Mouse (Mus musculus) stomach, embryonic 16.5 days (tissue): Measurements from ENCODE around the gene Vmn2r8. TPM values are rescaled to one million over a fixed set of nuclear protein-coding genes. Genes with fewer than 3 reads are reported as not detected.
"Not testable (repeated sequence)": the region's sequence is repeated elsewhere in the genome, so short reads cannot be mapped to it uniquely, and the experiment has no call there.

Experiments
- ATAC-seq: fragments of 200-750 bp; cut with Nextera tagmentation; 2 replicates; pipeline ENCODE4 v1.8.0; 2017; ENCODE audit warnings: moderate number of reproducible peaks, moderate TSS enrichment; ENCODE audit not compliant: insufficient read depth, low FRiP score
- H3K27ac ChIP-seq: fragments of 300-500 bp; sonication (generic); 2 replicates; pipeline ENCODE4 v1.5.1; 2014; ENCODE audit warnings: low read length
- H3K27me3 ChIP-seq: fragments of 300-500 bp; sonication (generic); 2 replicates; pipeline ENCODE4 v1.6.1; 2014; ENCODE audit warnings: low read length, control low read depth, mixed read lengths; ENCODE audit not compliant: control insufficient read depth, insufficient read depth
- H3K36me3 ChIP-seq: fragments of 300-500 bp; sonication (generic); 2 replicates; pipeline ENCODE4 v1.6.1; 2014; ENCODE audit warnings: low read length; ENCODE audit not compliant: control insufficient read depth, insufficient read depth
- H3K4me1 ChIP-seq: fragments of 300-500 bp; sonication (generic); 2 replicates; pipeline ENCODE4 v1.6.1; 2014; ENCODE audit warnings: low read length, control low read depth, mixed read lengths; ENCODE audit not compliant: control insufficient read depth, insufficient read depth
- H3K4me2 ChIP-seq: fragments of 300-500 bp; sonication (generic); 2 replicates; pipeline ENCODE4 v1.6.1; 2014; ENCODE audit warnings: low read depth, low read length, mixed read lengths
- H3K4me3 ChIP-seq: fragments of 300-500 bp; sonication (generic); replicated peaks from 2 replicates; pipeline ENCODE4 v1.5.1; 2014; ENCODE audit warnings: mild to moderate bottlenecking, low read length
- H3K9ac ChIP-seq: fragments of 300-500 bp; sonication (generic); 2 replicates; pipeline ENCODE4 v1.6.1; 2014; ENCODE audit warnings: low read length
- H3K9me3 ChIP-seq: fragments of 300-500 bp; sonication (generic); replicated peaks from 2 replicates; pipeline ENCODE4 v1.6.1; 2016; ENCODE audit warnings: low read length, control low read depth; ENCODE audit not compliant: control insufficient read depth
- WGBS: fragments of 180-500 bp; shearing (Covaris S2); extraction: QIAGEN DNeasy Blood & Tissue Kit; methylation state at CpG from one replicate; pipeline ENCODE4 v1.1.7; 2014; 5-methylcytosine and 5-hydroxymethylcytosine counted together
- polyA plus RNA-seq: library from polyadenylated mRNA; unstranded; fragments of >200 nt; fragmentation: Nextera tagmentation; extraction: Ambion mirVana; gene quantifications from 2 replicates; pipeline ENCODE4 v1.2.1, GENCODE M21; 2015

Gene Vmn2r8
- polyA plus RNA-seq, 1 experiment from 2014 or later: not detected

GRCm38 (mm10) chr5:108760002-108760401, 48.6 kb downstream of the Vmn2r8 start:
- Histone ChIP-seq H3K9ac (no peak overlapping the region), H3K4me1 (no peaks in the 10 kb centered on the region), H3K27ac (no peak overlapping the region), H3K9me3 (no peaks in the 10 kb centered on the region), H3K36me3 (no peaks in the 10 kb centered on the region), H3K4me2 (no peak overlapping the region), H3K27me3 (no peaks in the 10 kb centered on the region), H3K4me3 (no peak overlapping the region)
- WGBS: 92% methylated on average over 2 of the region's 2 CpGs
- ATAC-seq: no peak

DNA sequence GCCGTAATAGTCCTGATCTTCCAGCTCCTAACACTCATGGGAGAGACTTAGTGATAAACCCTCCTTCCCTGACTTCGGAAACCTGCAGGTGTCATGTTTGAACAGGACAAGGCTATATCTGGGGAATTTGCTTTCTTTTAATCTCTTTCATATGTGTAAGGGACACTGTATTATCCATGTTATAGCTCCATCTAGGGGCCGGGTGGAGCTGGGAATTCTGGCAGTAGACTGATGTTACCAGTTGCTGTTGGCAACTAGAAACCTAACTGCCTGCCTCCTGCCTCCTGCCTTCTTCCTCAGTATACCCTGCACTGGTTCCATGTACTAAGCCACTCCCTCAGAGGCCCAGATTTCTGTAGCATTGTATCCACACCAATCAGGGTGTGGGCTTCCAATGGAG, 50.3 kb downstream of the Vmn2r8 start:
- H3K9me3 ChIP-seq: no peaks in the 10 kb centered on the region
- WGBS: 40% methylated on average over 3 of the region's 3 CpGs
- no peak overlapping the region for H3K27ac ChIP-seq
- H3K27me3 ChIP-seq: no peaks in the 10 kb centered on the region
- H3K4me2 ChIP-seq: no peak overlapping the region
- no peak overlapping the region for H3K9ac ChIP-seq
- ATAC-seq: no peak
- H3K36me3 ChIP-seq: no peaks in the 10 kb centered on the region
- H3K4me3 ChIP-seq: no peak overlapping the region
- no peaks in the 10 kb centered on the region for H3K4me1 ChIP-seq

DNA sequence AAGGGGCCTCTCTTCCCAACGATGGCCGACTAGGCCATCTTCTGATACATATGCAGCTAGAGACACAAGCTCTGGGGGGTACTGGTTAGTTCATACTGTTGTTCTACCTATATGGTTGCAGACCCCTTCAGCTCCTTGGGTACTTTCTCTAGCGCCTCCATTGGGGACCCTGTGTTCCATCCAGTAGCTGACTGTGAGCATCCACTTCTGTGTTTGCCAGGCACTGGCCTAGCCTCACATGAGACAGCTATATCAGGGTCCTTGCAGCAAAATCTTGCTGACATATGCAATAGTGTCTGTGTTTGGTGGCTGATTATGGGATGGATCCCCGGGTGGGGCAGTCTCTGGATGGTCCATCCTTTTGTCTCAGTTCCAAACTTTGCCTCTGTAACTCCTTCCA, 57.4 kb downstream of the Vmn2r8 start:
- H3K4me2 ChIP-seq, H3K36me3 ChIP-seq, H3K27me3 ChIP-seq, ATAC-seq, H3K27ac ChIP-seq, H3K9ac ChIP-seq, H3K4me1 ChIP-seq, H3K4me3 ChIP-seq, H3K9me3 ChIP-seq: not testable (repeated sequence)
- WGBS: 81% methylated on average over 4 of the region's 4 CpGs

- WGBS: 74% methylated on average over 5 of the region's 5 CpGs
- ATAC-seq: no peak
These were observed 58.1 kb downstream of the Vmn2r8 start for GRCm38 (mm10) chr5:108750328-108751210.

GRCm38 (mm10) chr5:108744629-108745028, 64.0 kb downstream of the Vmn2r8 start:
- H3K36me3 ChIP-seq: no peaks in the 10 kb centered on the region
- H3K4me1 ChIP-seq: no peaks in the 10 kb centered on the region
- no peak overlapping the region for H3K4me3 ChIP-seq
- H3K9me3 ChIP-seq: no peaks in the 10 kb centered on the region
- no peak overlapping the region for H3K9ac ChIP-seq
- H3K27ac ChIP-seq: no peak overlapping the region
- WGBS: 76% methylated on average over 3 of the region's 3 CpGs
- ATAC-seq: no peak
- H3K27me3 ChIP-seq: no peaks in the 10 kb centered on the region
- no peak overlapping the region for H3K4me2 ChIP-seq

More at GRCm38 (mm10) chr5:108750328-108751210, 58.1 kb downstream of the Vmn2r8 start:
- H3K27me3 ChIP-seq: no peaks in the 10 kb centered on the region
- H3K4me1 ChIP-seq: no peaks in the 10 kb centered on the region
- no peak overlapping the region for H3K9ac ChIP-seq
- H3K36me3 ChIP-seq: no peaks in the 10 kb centered on the region
- no peak overlapping the region for H3K27ac ChIP-seq
- H3K9me3 ChIP-seq: no peaks in the 10 kb centered on the region
- H3K4me3 ChIP-seq: no peak overlapping the region
- H3K4me2 ChIP-seq: no peak overlapping the region

DNA sequence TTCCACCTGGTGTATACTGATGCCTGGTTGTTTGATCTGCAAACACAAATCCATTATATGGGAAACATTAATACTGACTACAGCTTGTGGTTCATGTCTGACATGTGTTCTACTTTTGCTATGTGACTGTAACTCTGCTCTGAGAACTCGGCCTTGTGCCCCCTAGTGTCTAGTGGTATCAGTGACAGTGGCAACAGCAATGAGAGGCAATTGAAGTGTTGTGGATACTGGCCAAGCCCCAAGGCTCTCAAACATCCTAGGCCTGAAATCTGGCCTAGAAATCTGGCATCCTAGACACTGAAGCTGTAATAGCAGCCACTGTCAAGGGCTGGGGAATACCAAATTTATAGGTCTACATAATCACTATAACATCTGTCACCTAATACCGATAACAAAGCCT, 64.8 kb downstream of the Vmn2r8 start:
- H3K9me3 ChIP-seq: no peaks in the 10 kb centered on the region
- no peaks in the 10 kb centered on the region for H3K4me1 ChIP-seq
- H3K9ac ChIP-seq: no peak overlapping the region
- no peak overlapping the region for H3K27ac ChIP-seq
- H3K36me3 ChIP-seq: no peaks in the 10 kb centered on the region
- no peak for ATAC-seq
- no peak overlapping the region for H3K4me2 ChIP-seq
- H3K4me3 ChIP-seq: no peak overlapping the region
- H3K27me3 ChIP-seq: no peaks in the 10 kb centered on the region
- WGBS: 56% methylated on average over 2 of the region's 2 CpGs

DNA sequence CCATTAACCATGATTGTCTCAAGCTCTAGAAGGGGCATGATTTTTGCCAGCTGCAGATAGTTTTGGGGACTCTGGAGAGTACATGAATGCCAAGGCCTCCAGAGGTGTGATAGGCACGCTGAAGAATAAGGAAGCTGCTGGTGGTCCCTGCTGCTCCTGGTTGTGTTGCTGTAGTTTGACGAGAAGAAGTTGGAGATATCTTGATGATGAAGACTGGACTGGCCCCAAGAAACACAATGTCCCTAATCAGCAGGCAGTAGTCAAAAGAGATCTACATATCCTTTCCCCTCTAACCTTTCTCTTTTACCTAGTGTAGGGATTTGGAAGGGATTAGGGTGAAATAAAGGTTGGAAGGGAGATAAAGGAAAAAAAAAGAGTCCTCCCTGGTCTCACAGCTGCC, 66.1 kb downstream of the Vmn2r8 start:
- no peaks in the 10 kb centered on the region for H3K9me3 ChIP-seq
- 73% methylated on average over 2 of the region's 2 CpGs for WGBS
- H3K27me3 ChIP-seq: no peaks in the 10 kb centered on the region
- H3K4me2 ChIP-seq: no peak overlapping the region
- H3K4me1 ChIP-seq: no peaks in the 10 kb centered on the region
- no peak for ATAC-seq
- H3K27ac ChIP-seq: no peak overlapping the region
- H3K4me3 ChIP-seq: no peak overlapping the region
- no peaks in the 10 kb centered on the region for H3K36me3 ChIP-seq
- H3K9ac ChIP-seq: no peak overlapping the region

GRCm38 (mm10) chr5:108741844-108742243, 66.8 kb downstream of the Vmn2r8 start:
- H3K4me2 ChIP-seq: no peak overlapping the region
- no peak overlapping the region for H3K4me3 ChIP-seq
- WGBS: 82% methylated on average over 2 of the region's 2 CpGs
- H3K27me3 ChIP-seq: no peaks in the 10 kb centered on the region
- no peaks in the 10 kb centered on the region for H3K36me3 ChIP-seq
- no peak overlapping the region for H3K9ac ChIP-seq
- ATAC-seq: no peak
- no peaks in the 10 kb centered on the region for H3K9me3 ChIP-seq
- no peak overlapping the region for H3K27ac ChIP-seq
- no peaks in the 10 kb centered on the region for H3K4me1 ChIP-seq
